Mouse (Mus musculus): ENCODE data around the gene Swi5. TPM values are rescaled to one million over a fixed set of nuclear protein-coding genes. Genes with fewer than 3 reads are reported as not detected.

Swi5 gene
- polyA plus RNA-seq, 1 experiment from 2014 or later = 445 TPM

DNA sequence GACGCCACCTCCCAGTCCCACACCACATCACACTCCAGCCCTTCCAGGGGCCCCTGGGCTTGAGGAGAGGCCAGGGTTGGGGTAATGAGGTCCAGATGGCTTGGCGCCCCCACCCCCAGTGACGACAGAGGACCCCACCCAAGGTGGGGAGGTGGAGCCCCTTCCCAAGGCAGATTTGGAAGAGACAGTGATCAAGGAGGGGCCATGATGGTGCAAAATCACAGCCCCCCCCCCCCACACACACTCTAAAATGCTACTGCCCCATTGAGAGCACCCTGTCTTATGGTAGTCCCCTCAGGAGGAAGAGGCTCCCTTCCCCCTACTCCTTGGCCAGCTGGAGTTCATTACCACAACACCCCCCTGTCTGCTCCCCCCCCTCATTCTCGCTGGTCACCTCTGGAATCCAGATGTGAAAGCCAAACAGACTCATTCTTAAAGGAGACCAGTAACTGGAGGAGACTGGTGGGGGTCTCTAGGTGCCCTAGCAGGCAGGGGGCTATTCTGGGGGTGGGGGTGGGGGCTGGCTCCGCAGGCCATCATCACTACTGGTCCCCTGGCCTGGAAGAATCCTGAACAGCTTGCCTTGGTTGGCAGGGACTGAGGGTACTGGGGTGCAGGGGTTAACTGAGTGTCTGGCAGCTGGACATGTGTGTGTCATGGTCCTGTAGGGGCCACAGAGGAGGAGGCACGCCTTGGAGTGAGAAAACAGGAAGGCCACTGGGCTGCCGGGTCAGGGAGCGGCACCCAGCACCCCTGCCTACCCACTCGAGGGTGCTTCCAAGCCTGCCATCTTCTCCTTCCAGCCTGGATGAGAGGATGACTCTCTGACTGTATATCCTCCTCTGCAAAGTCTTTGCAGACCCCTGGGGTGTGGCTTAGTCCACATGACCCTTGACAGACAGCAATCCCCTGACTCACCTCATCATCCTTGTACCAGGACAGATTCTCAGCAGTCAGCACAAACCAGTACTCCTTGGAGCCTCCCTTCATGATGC is 32.0 kb upstream of the Swi5 start:
- Histone ChIP-seq H3K27ac (0 out of 2 replicates have a peak overlapping the region, but pooled peaks have one; percentile 48), H3K9ac (ENCODE audit: low read depth, low read length) (no peak overlapping the region), H3K27me3 (ENCODE audit: insufficient read depth, low read length) (no peaks in the 10 kb centered on the region), H3K4me3 (replicated peaks; ENCODE audit: low read depth, low read length) (no peak overlapping the region), H3K4me1 (replicated peaks; ENCODE audit: insufficient read depth, low read length) (peaks cover 29% of the 10 kb centered on the region), H3K9me3 (replicated peaks; ENCODE audit: low read length) (no peaks in the 10 kb centered on the region), H3K4me2 (ENCODE audit: low read length) (peak overlapping the region; percentile 23; the same call in 1 of the 2 replicates), H3K36me3 (ENCODE audit: insufficient read depth, low read length) (no peaks in the 10 kb centered on the region)
- 30% methylated on average over 9 of the region's 9 CpGs for WGBS
- TF ChIP-seq CTCF (IDR thresholded peaks at IDR 0.05; ENCODE audit: low read depth) = no peak
- ATAC-seq (replicated peaks; ENCODE audit: low FRiP score, low read depth) (no peak), DNase-seq (ENCODE audit: low spot score) (peak; percentile 63)

GRCm38 (mm10) chr2:32318709-32319585 is 31.1 kb upstream of the Swi5 start:
- Histone ChIP-seq H3K9me3 (replicated peaks; ENCODE audit: low read length) (no peaks in the 10 kb centered on the region), H3K27ac (peak overlapping the region; percentile 88), H3K36me3 (ENCODE audit: insufficient read depth, low read length) (no peaks in the 10 kb centered on the region), H3K9ac (ENCODE audit: low read depth, low read length) (peak overlapping the region; percentile 61), H3K4me2 (ENCODE audit: low read length) (peak overlapping the region; percentile 57), H3K27me3 (ENCODE audit: insufficient read depth, low read length) (no peaks in the 10 kb centered on the region), H3K4me1 (replicated peaks; ENCODE audit: insufficient read depth, low read length) (peaks cover 29% of the 10 kb centered on the region), H3K4me3 (replicated peaks; ENCODE audit: low read depth, low read length) (peak overlapping the region; percentile 37)
- ATAC-seq (replicated peaks; ENCODE audit: low FRiP score, low read depth) = no peak
- WGBS = 50% methylated on average over 14 of the region's 14 CpGs
- TF ChIP-seq CTCF (IDR thresholded peaks at IDR 0.05; ENCODE audit: low read depth) = no peak
- DNase-seq (ENCODE audit: low spot score) = no peak

GRCm38 (mm10) chr2:32317791-32318417 is 30.0 kb upstream of the Swi5 start:
- peak; percentile 97 for DNase-seq (ENCODE audit: low spot score)
- WGBS = 6% methylated on average over 16 of the region's 19 CpGs
- Histone ChIP-seq H3K4me2 (ENCODE audit: low read length) (peak overlapping the region; percentile 57), H3K9me3 (replicated peaks; ENCODE audit: low read length) (no peaks in the 10 kb centered on the region), H3K27me3 (ENCODE audit: insufficient read depth, low read length) (no peaks in the 10 kb centered on the region), H3K9ac (ENCODE audit: low read depth, low read length) (peak overlapping the region; percentile 61), H3K4me1 (replicated peaks; ENCODE audit: insufficient read depth, low read length) (peaks cover 29% of the 10 kb centered on the region), H3K4me3 (replicated peaks; ENCODE audit: low read depth, low read length) (peak overlapping the region; percentile 37), H3K27ac (peak overlapping the region; percentile 88), H3K36me3 (ENCODE audit: insufficient read depth, low read length) (no peaks in the 10 kb centered on the region)
- peak; percentile 82 for ATAC-seq (replicated peaks; ENCODE audit: low FRiP score, low read depth)
- TF ChIP-seq CTCF (IDR thresholded peaks at IDR 0.05; ENCODE audit: low read depth) = peak; percentile 2; the same call in 1 of the 2 replicates

DNA sequence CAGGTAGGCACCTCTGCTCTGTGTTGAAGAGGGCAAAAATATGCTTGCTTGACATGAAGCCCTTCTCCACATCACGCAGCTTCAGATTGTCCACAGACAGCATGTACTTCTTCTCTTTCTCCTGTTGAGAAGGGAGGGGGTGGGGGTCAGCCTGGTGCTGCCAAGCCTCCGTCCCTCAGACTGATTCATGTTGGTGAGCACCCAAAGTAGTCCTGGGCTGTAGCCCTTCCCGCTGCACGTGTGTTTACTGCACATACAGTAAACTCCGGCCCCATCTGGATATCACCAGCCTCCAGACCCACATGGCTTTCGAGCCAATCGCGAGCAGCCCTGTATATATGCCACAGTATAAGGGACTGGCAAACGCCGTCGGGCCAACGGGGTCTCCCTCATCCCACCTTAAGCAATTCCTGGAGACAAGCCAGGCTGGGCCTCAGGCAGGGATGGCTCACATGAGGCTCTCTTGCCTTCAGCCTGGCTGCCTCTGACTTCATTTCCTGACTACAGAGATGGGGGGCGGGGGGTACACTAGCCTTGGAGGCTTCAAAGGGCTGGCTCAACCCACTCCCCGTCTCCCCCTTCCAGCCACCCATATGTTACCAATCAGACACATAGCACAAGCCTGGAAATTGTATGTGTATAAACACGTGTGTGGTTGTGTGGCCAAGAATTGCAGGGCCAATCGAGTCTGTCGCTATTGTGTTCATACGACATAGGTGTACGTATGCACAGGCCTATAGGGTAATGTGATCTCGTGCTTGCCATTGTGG is 29.2 kb upstream of the Swi5 start:
- H3K27ac ChIP-seq = peak overlapping the region; percentile 88
- H3K4me1 ChIP-seq (replicated peaks; ENCODE audit: insufficient read depth, low read length) = peaks cover 34% of the 10 kb centered on the region
- ATAC-seq (replicated peaks; ENCODE audit: low FRiP score, low read depth) = no peak
- H3K9me3 ChIP-seq (replicated peaks; ENCODE audit: low read length) = no peaks in the 10 kb centered on the region
- no peak for TF ChIP-seq CTCF (IDR thresholded peaks at IDR 0.05; ENCODE audit: low read depth)
- H3K9ac ChIP-seq (ENCODE audit: low read depth, low read length) = no peak overlapping the region
- 48% methylated on average over 20 of the region's 20 CpGs for WGBS
- H3K4me2 ChIP-seq (ENCODE audit: low read length) = peak overlapping the region; percentile 57; the same call in 1 of the 2 replicates
- no peak overlapping the region for H3K4me3 ChIP-seq (replicated peaks; ENCODE audit: low read depth, low read length)
- peak; percentile 57 for DNase-seq (ENCODE audit: low spot score)
- H3K27me3 ChIP-seq (ENCODE audit: insufficient read depth, low read length) = no peaks in the 10 kb centered on the region
- no peaks in the 10 kb centered on the region for H3K36me3 ChIP-seq (ENCODE audit: insufficient read depth, low read length)

DNA sequence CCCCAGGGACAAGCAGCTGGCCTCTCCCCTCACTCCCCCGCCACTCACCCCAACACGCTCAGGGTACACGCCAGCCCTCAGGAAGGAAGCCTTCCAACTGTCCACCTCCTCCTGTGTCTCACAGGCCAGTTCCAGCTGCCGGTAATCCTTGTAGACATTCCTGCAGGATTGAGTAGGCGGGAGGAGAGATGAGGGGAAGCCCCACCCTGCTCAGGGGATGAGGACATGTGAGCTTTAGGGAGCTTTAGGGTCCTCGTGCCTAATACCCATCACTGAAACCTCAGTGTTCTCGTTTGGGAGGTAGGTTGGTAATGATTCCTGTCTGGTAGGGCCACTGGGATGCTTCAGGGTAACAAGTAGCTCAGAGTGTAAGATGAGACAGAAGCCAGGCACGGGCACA is 27.9 kb upstream of the Swi5 start:
- Histone ChIP-seq H3K36me3 (ENCODE audit: insufficient read depth, low read length) (no peaks in the 10 kb centered on the region), H3K9ac (ENCODE audit: low read depth, low read length) (no peak overlapping the region), H3K4me2 (ENCODE audit: low read length) (0 out of 2 replicates have a peak overlapping the region, but pooled peaks have one; percentile 6), H3K4me1 (replicated peaks; ENCODE audit: insufficient read depth, low read length) (peaks cover 41% of the 10 kb centered on the region), H3K27me3 (ENCODE audit: insufficient read depth, low read length) (no peaks in the 10 kb centered on the region), H3K9me3 (replicated peaks; ENCODE audit: low read length) (no peaks in the 10 kb centered on the region), H3K4me3 (replicated peaks; ENCODE audit: low read depth, low read length) (no peak overlapping the region), H3K27ac (peak overlapping the region; percentile 54; the same call in 1 of the 2 replicates)
- DNase-seq (ENCODE audit: low spot score) (peak; percentile 81), ATAC-seq (replicated peaks; ENCODE audit: low FRiP score, low read depth) (no peak)
- TF ChIP-seq CTCF (IDR thresholded peaks at IDR 0.05; ENCODE audit: low read depth) = no peak
- WGBS = 10% methylated on average over 8 of the region's 8 CpGs
